Mouse (Mus musculus): ENCODE data around the gene Mtmr6. TPM values are rescaled to one million over a fixed set of nuclear protein-coding genes. Genes with fewer than 3 reads are reported as not detected.

Gene Mtmr6
- polyA plus RNA-seq (2012; rRNA removed), result 50.8 and 54.0 TPM in 2 replicates

DNA sequence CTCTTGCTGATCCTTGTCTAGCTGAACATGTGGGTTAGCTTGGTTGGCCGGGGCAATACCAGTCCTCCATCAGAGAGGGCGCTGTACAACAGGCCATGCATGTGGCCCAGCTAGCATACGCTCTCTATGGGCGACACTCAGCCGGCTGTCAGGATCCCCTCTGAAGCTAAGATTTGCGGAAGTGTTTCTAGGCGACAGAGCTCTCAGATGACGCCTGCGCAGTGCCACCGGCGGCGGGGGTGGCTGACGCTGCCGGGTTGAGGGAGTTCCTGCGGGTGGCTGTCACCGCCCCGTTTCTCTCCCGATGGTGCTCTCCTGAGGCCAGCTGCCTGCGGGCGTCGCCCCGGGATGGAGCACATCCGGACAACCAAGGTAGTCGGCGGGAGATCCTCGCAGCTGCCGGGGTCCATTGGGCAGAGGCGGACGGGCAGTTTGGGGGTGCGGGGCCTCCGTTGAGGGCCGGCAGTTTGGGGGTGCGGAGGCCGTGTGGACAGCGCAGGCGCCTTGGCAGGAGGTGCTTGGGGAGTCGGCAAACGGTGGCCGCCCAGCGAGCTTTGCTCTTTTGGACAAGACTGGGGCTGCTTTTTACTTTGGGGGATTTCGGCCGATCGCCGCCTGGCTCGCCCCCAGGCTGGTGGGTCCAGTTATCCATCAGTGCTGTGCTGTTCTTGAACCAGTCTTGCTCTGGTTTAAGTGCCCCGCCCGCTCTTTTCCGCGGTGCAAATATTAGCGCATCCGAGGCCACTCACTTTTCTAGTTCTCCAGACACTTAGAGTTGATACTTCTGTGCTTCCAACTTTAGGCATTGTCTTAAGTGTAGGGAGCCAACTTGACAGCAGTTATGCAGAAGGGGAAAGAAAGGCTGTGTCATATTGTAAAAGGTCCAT, at the start of gene Mtmr6:
Gene Mtmr6 (plus strand): TSS at position 239 of the 887 bp plus-strand sequence.

DNA sequence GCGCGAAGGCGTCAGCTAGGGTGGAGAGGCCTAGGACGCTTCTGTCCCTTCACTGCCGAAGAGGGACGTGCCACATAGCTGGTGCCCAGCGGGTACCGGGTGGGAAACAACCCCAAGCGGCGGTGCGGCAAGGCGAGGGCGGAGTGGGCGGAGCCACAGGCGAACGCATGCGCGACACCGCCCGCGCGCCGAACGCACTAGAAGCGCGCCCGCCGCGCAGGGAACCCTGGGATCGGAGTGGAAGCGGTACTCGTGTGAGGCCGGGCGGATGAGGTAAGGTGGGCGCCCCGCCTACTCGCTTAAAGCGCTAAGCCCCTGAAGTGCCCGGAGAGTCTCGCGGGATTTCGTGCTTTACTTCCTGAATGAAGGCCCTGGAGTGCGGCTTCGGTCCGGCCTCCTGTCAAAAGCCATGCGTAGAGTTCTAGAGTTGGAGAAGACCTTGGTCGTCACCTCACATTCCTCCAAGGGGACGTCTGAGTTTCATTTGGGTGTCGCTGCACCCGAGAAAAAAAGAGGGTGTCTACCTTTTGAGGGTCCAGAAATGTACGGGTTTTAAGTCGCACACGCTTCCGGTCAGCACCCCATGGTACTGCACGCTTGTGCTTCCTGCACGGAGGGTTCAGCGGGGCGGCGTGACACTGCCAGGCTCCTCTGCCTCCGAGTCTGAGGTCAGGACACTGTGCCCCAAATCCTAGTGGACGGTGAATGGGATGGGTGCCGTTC, 13.6 kb upstream of the Mtmr6 start, which contains the start of the genes Nupl1 and Gm49336:
Gene Nupl1 (minus strand): TSS at position 151 of the 723 bp plus-strand sequence.
Gene Gm49336 (minus strand): TSS at position 227 of the 723 bp plus-strand sequence.

Other genes starting within 250 kb of the Mtmr6 start
- gene Atp8a2, start 68.0 kb upstream of the Mtmr6 start, polyA plus RNA-seq (2012; rRNA removed), result 12.8 and 14.3 TPM in 2 replicates
- gene Nupl1, start 13.8 kb upstream of the Mtmr6 start, polyA plus RNA-seq (2012; rRNA removed), result 0.04 and 0.12 TPM in 2 replicates
- gene Gm49336, start 13.7 kb upstream of the Mtmr6 start, polyA plus RNA-seq (2012; rRNA removed), result 61.2 and 64.7 TPM in 2 replicates
- gene Amer2, start 108.0 kb downstream of the Mtmr6 start, polyA plus RNA-seq (2012; rRNA removed), result 23.8 and 25.3 TPM in 2 replicates